Mouse (Mus musculus): ENCODE data around the gene Pld3. TPM values are rescaled to one million over a fixed set of nuclear protein-coding genes. Genes with fewer than 3 reads are reported as not detected.

Gene Pld3
- 111 TPM in 2 replicates for polyA plus RNA-seq (2014; fragmentation: Nextera tagmentation; extraction: Ambion mirVana)

DNA sequence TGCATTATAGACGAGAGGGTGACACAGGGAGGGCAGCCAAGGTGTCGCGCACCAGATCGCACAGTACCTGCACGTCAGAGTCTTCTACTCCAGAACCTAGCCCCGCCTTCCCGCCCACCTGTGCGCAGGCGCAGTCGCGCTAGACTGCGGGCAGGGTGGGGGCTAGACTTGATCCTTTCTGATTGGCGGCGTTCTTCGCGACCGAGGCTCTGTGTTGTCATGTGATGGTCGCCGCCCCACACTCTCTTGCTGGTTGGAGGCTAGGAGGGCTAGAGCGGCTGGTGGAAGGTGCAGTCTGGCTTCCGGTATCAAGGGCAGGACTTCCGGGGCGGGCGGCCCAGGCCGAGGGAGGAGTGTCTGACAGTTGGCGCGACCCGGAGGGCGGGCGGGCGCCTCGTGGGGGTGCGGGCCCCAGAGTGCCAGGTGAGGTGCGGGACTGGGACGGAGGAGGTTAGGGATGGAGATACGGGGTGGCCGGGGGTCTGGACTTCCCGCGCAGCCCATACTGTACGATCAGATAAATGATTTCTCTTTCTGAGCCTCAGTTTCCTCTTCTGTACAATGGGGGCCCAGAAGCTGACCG lies at the start of gene Pld3, which contains the start of gene 2310022A10Rik:
Gene Pld3 (minus strand): TSS at position 288 of the 583 bp plus-strand sequence.
Gene 2310022A10Rik (plus strand): TSS at position 303 of the 583 bp plus-strand sequence.
- WGBS = 0% methylated on average over 21 of the region's 41 CpGs
- ATAC-seq (ENCODE audit: low read depth) = peak; percentile 100
- H3K4me1 ChIP-seq (ENCODE audit: control insufficient read depth, insufficient read depth, low read length) = peaks cover 7% of the 10 kb centered on the region

DNA sequence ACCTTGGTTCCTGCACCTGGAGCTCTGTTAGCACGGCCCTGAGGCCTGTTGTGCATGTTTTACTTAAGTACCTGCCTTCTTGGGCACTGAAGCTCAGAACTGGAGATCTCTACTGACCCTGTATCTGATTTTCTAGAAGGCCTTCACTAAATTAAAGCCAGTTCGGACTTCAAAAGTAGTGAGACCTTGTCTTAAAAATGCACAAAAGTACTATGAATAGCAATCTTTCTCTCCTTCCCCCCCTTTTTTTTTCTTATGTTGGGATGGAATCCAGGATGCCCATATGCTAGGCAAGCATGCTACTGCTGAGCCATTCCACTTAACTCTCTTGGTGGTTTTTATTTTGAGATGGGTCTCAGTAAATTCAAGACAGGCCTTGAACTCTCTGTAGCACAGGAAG lies 49.1 kb upstream of the Pld3 start:
- Histone ChIP-seq H3K4me1 (ENCODE audit: control insufficient read depth, insufficient read depth, low read length) (peaks cover 27% of the 10 kb centered on the region), H3K4me2 (ENCODE audit: low read depth, low read length) (no peak overlapping the region)
- no peak for DNase-seq (ENCODE audit: low spot score)

More for the DNA sequence above, at the start of gene Pld3, which contains the start of gene 2310022A10Rik:
- Histone ChIP-seq H3K36me3 (ENCODE audit: control insufficient read depth, insufficient read depth, low read length) (peaks cover 11% of the 10 kb centered on the region; the same call in 1 of the 2 replicates), H3K27me3 (replicated peaks; ENCODE audit: control insufficient read depth, insufficient read depth, low read length) (no peaks in the 10 kb centered on the region), H3K9ac (ENCODE audit: low read depth, low read length) (peak within 1 kb of the TSS; percentile 85), H3K27ac (replicated peaks; ENCODE audit: low read depth, low read length) (no peak within 1 kb of the TSS), H3K4me3 (ENCODE audit: low read depth, low read length) (peak within 1 kb of the TSS; percentile 86), H3K9me3 (ENCODE audit: control insufficient read depth, low read length) (no peaks in the 10 kb centered on the region), H3K4me2 (ENCODE audit: low read depth, low read length) (peak within 1 kb of the TSS; percentile 87)
- peak; percentile 99 for DNase-seq (ENCODE audit: low spot score)

DNA sequence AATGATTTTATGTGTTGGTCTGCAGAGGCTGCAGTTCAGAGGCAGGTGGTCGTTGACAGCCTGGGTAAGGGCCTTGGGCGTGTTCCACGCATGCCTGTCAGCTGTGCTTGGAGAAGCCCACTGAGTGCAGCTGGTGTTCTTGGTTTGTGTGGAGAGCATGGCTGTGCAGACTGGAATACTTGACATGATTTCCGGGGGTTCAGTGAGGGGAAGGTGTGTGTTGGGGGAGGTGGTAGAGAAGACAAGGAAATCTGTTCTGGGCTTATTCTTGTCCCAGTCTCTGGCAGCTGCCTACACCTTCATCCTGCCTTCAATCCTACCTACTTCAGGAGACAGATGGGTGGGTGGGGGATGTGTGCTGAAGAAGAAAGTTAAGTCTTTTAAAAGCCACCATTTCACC lies 48.6 kb upstream of the Pld3 start:
- no peak overlapping the region for H3K4me3 ChIP-seq (ENCODE audit: low read depth, low read length)
- H3K9me3 ChIP-seq (ENCODE audit: control insufficient read depth, low read length) = no peaks in the 10 kb centered on the region
- 53% methylated on average over 4 of the region's 4 CpGs for WGBS
- ATAC-seq (ENCODE audit: low read depth) = no peak
- peaks cover 31% of the 10 kb centered on the region for H3K4me1 ChIP-seq (ENCODE audit: control insufficient read depth, insufficient read depth, low read length)
- H3K36me3 ChIP-seq (ENCODE audit: control insufficient read depth, insufficient read depth, low read length) = 0 out of 2 replicates have a peak, but pooled peaks cover 9% of the 10 kb centered on the region
- H3K9ac ChIP-seq (ENCODE audit: low read depth, low read length) = no peak overlapping the region
- H3K27ac ChIP-seq (replicated peaks; ENCODE audit: low read depth, low read length) = 0 out of 2 replicates have a peak overlapping the region, but pooled peaks have one; percentile 33
- no peak overlapping the region for H3K4me2 ChIP-seq (ENCODE audit: low read depth, low read length)
- no peaks in the 10 kb centered on the region for H3K27me3 ChIP-seq (replicated peaks; ENCODE audit: control insufficient read depth, insufficient read depth, low read length)
- no peak for DNase-seq (ENCODE audit: low spot score)

More for the DNA sequence above, 49.1 kb upstream of the Pld3 start:
- Histone ChIP-seq H3K9ac (ENCODE audit: low read depth, low read length) (no peak overlapping the region), H3K27ac (replicated peaks; ENCODE audit: low read depth, low read length) (no peak overlapping the region; the same call in 1 of the 2 replicates), H3K4me3 (ENCODE audit: low read depth, low read length) (no peak overlapping the region), H3K9me3 (ENCODE audit: control insufficient read depth, low read length) (no peaks in the 10 kb centered on the region), H3K27me3 (replicated peaks; ENCODE audit: control insufficient read depth, insufficient read depth, low read length) (no peaks in the 10 kb centered on the region), H3K36me3 (ENCODE audit: control insufficient read depth, insufficient read depth, low read length) (0 out of 2 replicates have a peak, but pooled peaks cover 9% of the 10 kb centered on the region)
- WGBS = 67% methylated on average over 2 of the region's 2 CpGs
- no peak for ATAC-seq (ENCODE audit: low read depth)

DNA sequence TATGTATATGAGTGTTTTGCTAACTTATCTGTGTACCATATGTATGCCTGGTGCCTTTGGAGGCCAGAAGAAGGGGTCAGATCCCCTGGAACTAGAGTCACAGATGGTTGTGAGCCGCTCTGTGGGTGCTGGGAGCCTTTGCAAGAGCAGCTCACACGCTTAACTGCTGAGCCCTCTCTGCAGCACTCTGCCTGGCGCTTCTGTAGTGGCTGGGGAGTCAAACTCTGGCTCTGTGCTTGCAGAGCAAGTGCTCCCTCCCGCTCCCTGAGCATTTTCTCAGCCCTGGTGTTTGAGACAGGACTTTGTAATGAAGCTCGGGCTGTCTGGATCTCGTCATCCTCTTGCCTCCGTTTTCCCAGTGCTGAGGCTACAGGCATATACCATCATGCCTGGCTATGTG lies 45.0 kb upstream of the Pld3 start:
- Histone ChIP-seq H3K4me1 (ENCODE audit: control insufficient read depth, insufficient read depth, low read length) (peaks cover 34% of the 10 kb centered on the region), H3K4me3 (ENCODE audit: low read depth, low read length) (no peak overlapping the region), H3K27me3 (replicated peaks; ENCODE audit: control insufficient read depth, insufficient read depth, low read length) (no peaks in the 10 kb centered on the region), H3K9me3 (ENCODE audit: control insufficient read depth, low read length) (no peaks in the 10 kb centered on the region), H3K4me2 (ENCODE audit: low read depth, low read length) (no peak overlapping the region), H3K9ac (ENCODE audit: low read depth, low read length) (no peak overlapping the region), H3K36me3 (ENCODE audit: control insufficient read depth, insufficient read depth, low read length) (peaks cover 20% of the 10 kb centered on the region; the same call in 1 of the 2 replicates), H3K27ac (replicated peaks; ENCODE audit: low read depth, low read length) (no peak overlapping the region)
- no peak for DNase-seq (ENCODE audit: low spot score)
- WGBS = 69% methylated on average over 7 of the region's 7 CpGs
- ATAC-seq (ENCODE audit: low read depth) = no peak

DNA sequence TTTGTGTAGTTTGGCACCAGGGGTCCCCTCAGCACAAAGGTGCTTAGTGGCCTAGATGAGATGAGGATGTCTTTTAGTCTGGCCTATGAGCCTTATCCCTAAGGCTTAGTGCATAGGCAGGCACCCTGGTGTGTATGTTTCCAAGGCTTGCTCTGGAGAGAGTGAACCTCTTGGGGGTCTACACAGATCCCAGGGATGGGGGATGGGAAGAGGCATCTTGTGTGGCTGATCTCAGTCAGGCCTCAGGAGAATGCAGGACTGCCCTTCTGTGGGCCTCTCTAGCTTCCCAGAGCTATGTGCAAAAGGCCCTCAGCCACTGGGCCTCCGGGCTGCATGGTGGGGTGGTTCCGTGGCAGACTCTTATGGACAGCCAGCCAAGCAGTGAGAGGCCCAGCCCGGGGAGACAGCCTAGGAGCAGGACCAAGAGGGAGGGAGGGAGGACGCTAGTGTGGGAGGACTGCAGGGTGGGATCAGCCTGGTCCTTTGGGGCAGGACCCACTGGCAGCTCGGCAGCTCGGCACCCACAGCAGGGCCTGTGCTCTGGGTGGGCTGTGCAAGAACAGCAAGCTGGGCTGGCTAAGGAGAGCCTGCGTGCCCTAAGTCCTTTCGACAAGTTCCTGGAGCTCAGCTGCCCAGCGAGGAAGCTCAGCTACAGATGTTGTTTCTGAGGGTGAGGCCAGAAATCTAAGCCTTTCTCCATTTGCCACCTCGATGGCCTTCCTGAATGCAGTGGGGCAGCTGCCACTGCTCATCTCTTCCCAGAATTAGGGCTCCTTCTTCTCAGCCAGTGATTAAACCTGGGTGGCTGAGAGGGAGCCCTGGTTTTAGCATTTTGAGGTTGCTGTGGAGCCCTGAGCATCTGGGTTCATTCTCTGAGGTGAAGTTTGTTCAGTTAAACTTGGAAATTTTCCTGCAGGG lies 43.8 kb upstream of the Pld3 start:
- no peak overlapping the region for H3K4me3 ChIP-seq (ENCODE audit: low read depth, low read length)
- peak overlapping the region; percentile 43 for H3K9ac ChIP-seq (ENCODE audit: low read depth, low read length)
- ATAC-seq (ENCODE audit: low read depth) = no peak
- peak overlapping the region; percentile 78 for H3K27ac ChIP-seq (replicated peaks; ENCODE audit: low read depth, low read length)
- H3K4me2 ChIP-seq (ENCODE audit: low read depth, low read length) = peak overlapping the region; percentile 21
- H3K36me3 ChIP-seq (ENCODE audit: control insufficient read depth, insufficient read depth, low read length) = peaks cover 14% of the 10 kb centered on the region; the same call in 1 of the 2 replicates
- H3K4me1 ChIP-seq (ENCODE audit: control insufficient read depth, insufficient read depth, low read length) = peaks cover 35% of the 10 kb centered on the region
- peak; percentile 50 for DNase-seq (ENCODE audit: low spot score)
- H3K9me3 ChIP-seq (ENCODE audit: control insufficient read depth, low read length) = no peaks in the 10 kb centered on the region
- no peaks in the 10 kb centered on the region for H3K27me3 ChIP-seq (replicated peaks; ENCODE audit: control insufficient read depth, insufficient read depth, low read length)
- WGBS = 48% methylated on average over 9 of the region's 10 CpGs

DNA sequence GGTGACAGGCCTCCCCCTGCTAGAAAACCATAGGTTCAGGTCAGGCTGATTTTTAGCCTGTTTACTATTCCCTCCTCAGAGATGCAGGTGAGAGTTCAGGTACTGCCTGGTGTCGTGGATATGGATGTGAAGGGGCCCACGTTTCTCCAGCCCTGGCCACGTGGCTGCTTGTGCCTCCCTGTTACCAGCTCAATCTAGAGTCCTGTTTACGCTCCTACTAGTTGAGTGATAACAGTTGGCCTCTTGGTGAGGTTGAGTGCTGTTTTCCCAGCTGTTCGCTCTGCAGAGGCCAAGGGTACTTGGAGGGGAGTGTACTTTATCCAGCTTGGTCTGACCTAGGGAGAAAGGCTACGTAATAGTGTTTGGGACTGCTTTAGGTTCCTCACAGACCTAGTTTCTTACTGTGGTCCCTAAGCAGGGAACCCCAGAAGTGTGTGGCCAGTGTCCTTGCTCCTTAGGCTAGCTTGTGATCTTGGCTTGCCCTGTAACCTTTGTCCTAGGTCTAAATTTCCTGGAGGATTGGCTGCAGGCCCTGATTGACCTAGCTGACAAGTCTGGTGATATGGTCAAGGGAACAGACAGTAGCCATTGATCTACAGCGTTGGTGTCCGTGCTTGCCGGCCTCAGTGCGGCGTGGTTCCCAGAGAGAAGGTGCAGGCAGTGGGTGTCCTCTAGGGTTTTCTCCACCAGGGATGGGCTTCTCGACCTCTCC lies 40.1 kb upstream of the Pld3 start:
- Histone ChIP-seq H3K9me3 (ENCODE audit: control insufficient read depth, low read length) (no peaks in the 10 kb centered on the region), H3K9ac (ENCODE audit: low read depth, low read length) (peak overlapping the region; percentile 86), H3K27me3 (replicated peaks; ENCODE audit: control insufficient read depth, insufficient read depth, low read length) (no peaks in the 10 kb centered on the region), H3K27ac (replicated peaks; ENCODE audit: low read depth, low read length) (peak overlapping the region; percentile 98), H3K36me3 (ENCODE audit: control insufficient read depth, insufficient read depth, low read length) (peaks cover 14% of the 10 kb centered on the region; the same call in 1 of the 2 replicates), H3K4me2 (ENCODE audit: low read depth, low read length) (peak overlapping the region; percentile 71), H3K4me1 (ENCODE audit: control insufficient read depth, insufficient read depth, low read length) (peaks cover 24% of the 10 kb centered on the region), H3K4me3 (ENCODE audit: low read depth, low read length) (peak overlapping the region; percentile 79)
- no peak for ATAC-seq (ENCODE audit: low read depth)
- WGBS = 66% methylated on average over 12 of the region's 12 CpGs
- DNase-seq (ENCODE audit: low spot score) = no peak

DNA sequence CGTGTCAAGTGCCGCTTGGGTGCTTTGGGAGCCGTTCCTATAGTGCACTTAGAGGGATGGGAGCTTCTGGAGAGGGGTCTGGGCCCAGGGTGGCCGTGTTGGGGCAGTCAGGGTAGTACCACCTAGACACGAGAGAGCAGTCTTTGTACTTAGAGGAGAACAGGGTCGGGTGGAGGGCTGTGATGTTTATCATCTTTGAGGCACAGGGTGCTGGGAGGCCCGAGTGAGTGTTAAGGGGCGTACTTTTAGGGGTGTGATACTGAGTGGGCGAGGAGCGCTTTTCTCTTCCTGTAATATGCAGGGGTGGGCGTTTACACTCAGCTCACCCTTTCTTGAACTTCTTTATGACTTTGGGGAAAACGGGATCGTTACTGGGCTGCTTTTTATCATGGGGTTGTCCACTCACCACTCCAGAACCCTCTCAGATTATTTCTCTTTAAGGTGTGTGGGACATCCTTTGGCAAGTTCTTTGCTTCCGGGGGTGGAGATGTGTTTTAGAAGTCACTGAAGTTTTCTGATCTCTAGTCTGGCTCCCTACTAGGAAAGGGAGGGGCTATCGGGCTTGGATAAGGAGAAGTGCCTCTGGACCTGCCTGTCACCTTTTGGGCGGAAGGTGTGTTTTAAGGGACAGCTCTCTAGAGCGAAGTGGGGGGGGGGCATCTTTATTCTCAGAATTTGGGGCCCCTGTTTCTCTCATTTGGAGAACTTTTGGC lies 39.4 kb upstream of the Pld3 start:
- ATAC-seq (ENCODE audit: low read depth) (peak; percentile 48), DNase-seq (ENCODE audit: low spot score) (peak; percentile 72)
- Histone ChIP-seq H3K4me2 (ENCODE audit: low read depth, low read length) (peak overlapping the region; percentile 71), H3K27me3 (replicated peaks; ENCODE audit: control insufficient read depth, insufficient read depth, low read length) (no peaks in the 10 kb centered on the region), H3K9me3 (ENCODE audit: control insufficient read depth, low read length) (no peaks in the 10 kb centered on the region), H3K4me3 (ENCODE audit: low read depth, low read length) (peak overlapping the region; percentile 79), H3K27ac (replicated peaks; ENCODE audit: low read depth, low read length) (peak overlapping the region; percentile 98), H3K36me3 (ENCODE audit: control insufficient read depth, insufficient read depth, low read length) (peaks cover 14% of the 10 kb centered on the region; the same call in 1 of the 2 replicates), H3K9ac (ENCODE audit: low read depth, low read length) (peak overlapping the region; percentile 86), H3K4me1 (ENCODE audit: control insufficient read depth, insufficient read depth, low read length) (peaks cover 20% of the 10 kb centered on the region)
- WGBS = 4% methylated on average over 17 of the region's 17 CpGs

Data from embryonic facial prominence, embryonic 14.5 days (tissue).